Mouse (Mus musculus): Measurements from ENCODE around the gene Iqch. TPM values are rescaled to one million over a fixed set of nuclear protein-coding genes. Genes with fewer than 3 reads are reported as not detected.

The Iqch gene
- polyA plus RNA-seq, 1 experiment from 2014 or later: 0.14 TPM

DNA sequence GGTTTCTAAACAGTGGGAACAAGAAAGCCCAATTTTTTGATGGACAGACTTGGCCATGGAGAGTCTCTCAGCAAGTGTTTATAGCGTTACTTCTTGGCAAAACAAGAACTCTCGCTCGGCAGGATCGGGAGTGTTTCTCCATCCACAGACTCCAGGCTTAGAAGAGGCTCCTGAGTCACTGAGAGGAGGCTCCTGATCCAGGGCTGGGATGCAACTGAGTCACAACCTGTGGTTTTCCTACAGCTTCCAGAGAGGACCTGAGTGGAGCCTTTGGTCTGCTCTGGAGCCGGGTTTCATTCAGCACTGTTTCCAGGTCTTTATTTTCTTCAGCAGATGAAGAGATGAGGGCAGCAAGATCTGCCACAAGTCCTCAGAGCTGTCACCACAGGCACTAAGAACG is 5.7 kb upstream of the Iqch start:
- 75% methylated on average over 6 of the region's 6 CpGs for WGBS

DNA sequence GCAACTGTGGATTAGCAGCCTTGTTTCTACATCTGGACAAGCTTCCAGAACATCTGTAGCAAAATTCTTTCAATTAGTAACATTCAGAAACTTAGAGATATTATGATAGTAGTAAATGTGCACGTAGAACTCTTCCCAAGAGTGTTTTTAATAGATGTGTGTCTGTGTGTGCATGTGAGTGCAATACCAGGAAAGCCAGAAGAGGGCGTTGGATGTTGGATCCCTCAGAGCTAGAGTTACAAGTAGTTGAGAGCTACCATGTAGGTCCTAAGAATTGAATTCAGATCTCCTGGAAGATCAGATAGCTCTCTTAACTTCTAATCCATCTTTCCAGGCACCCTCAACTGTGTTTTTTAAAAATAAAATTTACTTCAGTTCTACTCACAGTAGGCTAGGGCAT is 4.3 kb upstream of the Iqch start:
- Histone ChIP-seq H3K4me3 (ENCODE audit: low read length) (no peak overlapping the region), H3K27ac (ENCODE audit: low read length) (no peak overlapping the region), H3K4me1 (ENCODE audit: control insufficient read depth, insufficient read depth, low read length) (peaks cover 38% of the 10 kb centered on the region), H3K4me2 (ENCODE audit: low read depth, low read length) (no peak overlapping the region), H3K9ac (ENCODE audit: low read length) (no peak overlapping the region), H3K27me3 (ENCODE audit: control insufficient read depth, insufficient read depth, low read length) (no peaks in the 10 kb centered on the region), H3K9me3 (replicated peaks; ENCODE audit: control insufficient read depth, low read length) (no peaks in the 10 kb centered on the region), H3K36me3 (ENCODE audit: control insufficient read depth, insufficient read depth) (no peaks in the 10 kb centered on the region)
- no peak for ATAC-seq (replicated peaks; ENCODE audit: extremely low read depth, insufficient read depth, low FRiP score)
- 76% methylated on average over 2 of the region's 2 CpGs for WGBS

More for the DNA sequence above, 5.7 kb upstream of the Iqch start:
- no peak overlapping the region for H3K4me3 ChIP-seq (ENCODE audit: low read length)
- no peaks in the 10 kb centered on the region for H3K36me3 ChIP-seq (ENCODE audit: control insufficient read depth, insufficient read depth)
- ATAC-seq (replicated peaks; ENCODE audit: extremely low read depth, insufficient read depth, low FRiP score): no peak
- H3K4me1 ChIP-seq (ENCODE audit: control insufficient read depth, insufficient read depth, low read length): peaks cover 50% of the 10 kb centered on the region
- no peaks in the 10 kb centered on the region for H3K27me3 ChIP-seq (ENCODE audit: control insufficient read depth, insufficient read depth, low read length)
- no peak overlapping the region for H3K9ac ChIP-seq (ENCODE audit: low read length)
- H3K4me2 ChIP-seq (ENCODE audit: low read depth, low read length): no peak overlapping the region
- no peak overlapping the region for H3K27ac ChIP-seq (ENCODE audit: low read length)
- H3K9me3 ChIP-seq (replicated peaks; ENCODE audit: control insufficient read depth, low read length): no peaks in the 10 kb centered on the region

DNA sequence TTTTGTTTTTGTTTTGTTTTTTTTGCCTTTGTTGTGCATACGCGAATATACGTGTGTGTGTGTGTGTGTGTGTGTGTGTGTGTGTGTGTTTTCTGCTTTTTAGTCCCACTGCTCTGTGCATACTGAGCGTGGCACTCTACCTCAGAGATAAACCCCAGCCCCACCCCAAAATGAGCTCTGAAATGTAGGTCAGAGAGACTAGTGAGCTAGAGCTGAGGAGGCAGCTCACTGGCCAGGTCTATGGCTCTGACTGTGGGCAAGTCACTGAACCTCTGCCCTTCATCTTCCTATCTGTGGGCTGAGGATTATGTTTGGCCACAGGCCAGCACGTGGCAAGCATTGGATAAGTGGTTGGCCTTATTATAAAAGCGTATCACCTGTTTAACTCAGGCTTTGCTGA is 1.6 kb upstream of the Iqch start:
- 42% methylated on average over 6 of the region's 6 CpGs for WGBS

DNA sequence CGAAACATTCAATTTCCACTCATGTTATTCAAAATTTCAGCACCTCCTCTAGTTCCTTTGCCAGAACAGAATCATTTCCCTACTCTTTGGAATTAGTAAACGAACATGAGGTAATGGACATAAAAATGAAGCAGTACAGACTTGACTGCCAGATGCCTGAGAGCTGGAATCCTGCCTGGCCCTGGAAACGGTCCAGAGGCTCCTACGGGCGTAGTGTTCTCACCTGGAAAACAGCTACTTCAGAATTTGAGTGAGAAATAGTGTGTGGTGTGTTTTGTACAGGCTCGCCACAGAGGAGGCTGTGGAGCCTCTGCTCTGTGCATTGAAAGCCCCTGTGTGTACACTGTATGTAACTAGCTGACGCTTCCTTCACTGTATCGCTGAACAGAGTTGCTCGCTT is 5.6 kb downstream of the Iqch start:
- no peak for ATAC-seq (replicated peaks; ENCODE audit: extremely low read depth, insufficient read depth, low FRiP score)
- 57% methylated on average over 9 of the region's 9 CpGs for WGBS
- no peak overlapping the region for H3K4me3 ChIP-seq (ENCODE audit: low read length)
- no peaks in the 10 kb centered on the region for H3K36me3 ChIP-seq (ENCODE audit: control insufficient read depth, insufficient read depth)
- no peak overlapping the region for H3K9ac ChIP-seq (ENCODE audit: low read length)
- no peak overlapping the region for H3K4me2 ChIP-seq (ENCODE audit: low read depth, low read length)
- no peak overlapping the region for H3K27ac ChIP-seq (ENCODE audit: low read length)
- no peaks in the 10 kb centered on the region for H3K9me3 ChIP-seq (replicated peaks; ENCODE audit: control insufficient read depth, low read length)
- peaks cover 5% of the 10 kb centered on the region; the same call in 1 of the 2 replicates for H3K4me1 ChIP-seq (ENCODE audit: control insufficient read depth, insufficient read depth, low read length)
- H3K27me3 ChIP-seq (ENCODE audit: control insufficient read depth, insufficient read depth, low read length): no peaks in the 10 kb centered on the region

More for the DNA sequence above, 1.6 kb upstream of the Iqch start:
- no peak for ATAC-seq (replicated peaks; ENCODE audit: extremely low read depth, insufficient read depth, low FRiP score)
- Histone ChIP-seq H3K36me3 (ENCODE audit: control insufficient read depth, insufficient read depth) (no peaks in the 10 kb centered on the region), H3K4me3 (ENCODE audit: low read length) (peak overlapping the region; percentile 86), H3K9ac (ENCODE audit: low read length) (no peak overlapping the region), H3K27me3 (ENCODE audit: control insufficient read depth, insufficient read depth, low read length) (no peaks in the 10 kb centered on the region), H3K9me3 (replicated peaks; ENCODE audit: control insufficient read depth, low read length) (no peaks in the 10 kb centered on the region), H3K4me1 (ENCODE audit: control insufficient read depth, insufficient read depth, low read length) (peaks cover 17% of the 10 kb centered on the region), H3K27ac (ENCODE audit: low read length) (peak overlapping the region; percentile 43; the same call in 1 of the 2 replicates), H3K4me2 (ENCODE audit: low read depth, low read length) (peak overlapping the region; percentile 75)

DNA sequence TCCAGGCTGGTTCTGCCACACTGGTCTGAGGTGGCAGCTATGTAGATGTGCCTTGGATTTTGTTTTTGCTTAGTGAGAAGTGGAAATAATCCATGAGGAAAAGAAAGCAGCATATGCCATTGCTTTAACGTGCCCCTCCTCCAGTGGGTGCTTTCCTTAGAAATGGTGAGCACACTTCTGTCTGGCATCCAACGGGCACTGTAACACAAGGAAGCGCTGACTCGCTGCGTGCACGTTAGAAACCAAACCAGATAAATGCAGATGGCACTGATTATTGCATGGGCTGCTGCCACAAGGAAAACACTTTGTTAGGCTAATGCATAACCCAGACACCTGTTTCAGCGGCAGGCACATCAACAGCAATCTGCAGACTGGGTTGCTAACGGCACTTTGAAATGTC is 6.6 kb downstream of the Iqch start:
- H3K9me3 ChIP-seq (replicated peaks; ENCODE audit: control insufficient read depth, low read length): no peaks in the 10 kb centered on the region
- no peak overlapping the region for H3K27ac ChIP-seq (ENCODE audit: low read length)
- peaks cover 5% of the 10 kb centered on the region; the same call in 1 of the 2 replicates for H3K4me1 ChIP-seq (ENCODE audit: control insufficient read depth, insufficient read depth, low read length)
- no peaks in the 10 kb centered on the region for H3K36me3 ChIP-seq (ENCODE audit: control insufficient read depth, insufficient read depth)
- ATAC-seq (replicated peaks; ENCODE audit: extremely low read depth, insufficient read depth, low FRiP score): no peak
- no peaks in the 10 kb centered on the region for H3K27me3 ChIP-seq (ENCODE audit: control insufficient read depth, insufficient read depth, low read length)
- H3K4me2 ChIP-seq (ENCODE audit: low read depth, low read length): no peak overlapping the region
- no peak overlapping the region for H3K4me3 ChIP-seq (ENCODE audit: low read length)
- 86% methylated on average over 8 of the region's 8 CpGs for WGBS
- no peak overlapping the region for H3K9ac ChIP-seq (ENCODE audit: low read length)

DNA sequence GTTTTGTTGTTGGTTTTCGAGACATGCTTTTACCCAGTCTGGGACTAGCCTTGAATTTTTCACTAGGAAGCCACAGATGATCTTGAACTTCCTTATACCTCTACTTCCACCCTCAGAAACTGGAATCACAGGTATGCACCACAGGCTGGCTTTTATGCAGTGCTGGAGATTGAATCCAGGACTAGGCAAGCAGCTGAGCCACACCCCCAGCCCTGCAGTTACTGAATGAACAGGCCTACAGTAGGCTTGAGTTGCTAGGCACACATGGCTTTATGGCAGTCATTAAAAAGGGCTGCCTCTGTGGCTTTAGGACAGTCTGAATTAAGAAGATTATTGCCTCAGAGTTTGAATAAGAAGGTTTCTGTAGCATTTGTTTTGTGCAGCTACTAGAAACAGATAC is 7.3 kb downstream of the Iqch start:
- 95% methylated on average over 1 of the region's 1 CpGs for WGBS
- H3K27me3 ChIP-seq (ENCODE audit: control insufficient read depth, insufficient read depth, low read length): no peaks in the 10 kb centered on the region
- H3K9me3 ChIP-seq (replicated peaks; ENCODE audit: control insufficient read depth, low read length): no peaks in the 10 kb centered on the region

DNA sequence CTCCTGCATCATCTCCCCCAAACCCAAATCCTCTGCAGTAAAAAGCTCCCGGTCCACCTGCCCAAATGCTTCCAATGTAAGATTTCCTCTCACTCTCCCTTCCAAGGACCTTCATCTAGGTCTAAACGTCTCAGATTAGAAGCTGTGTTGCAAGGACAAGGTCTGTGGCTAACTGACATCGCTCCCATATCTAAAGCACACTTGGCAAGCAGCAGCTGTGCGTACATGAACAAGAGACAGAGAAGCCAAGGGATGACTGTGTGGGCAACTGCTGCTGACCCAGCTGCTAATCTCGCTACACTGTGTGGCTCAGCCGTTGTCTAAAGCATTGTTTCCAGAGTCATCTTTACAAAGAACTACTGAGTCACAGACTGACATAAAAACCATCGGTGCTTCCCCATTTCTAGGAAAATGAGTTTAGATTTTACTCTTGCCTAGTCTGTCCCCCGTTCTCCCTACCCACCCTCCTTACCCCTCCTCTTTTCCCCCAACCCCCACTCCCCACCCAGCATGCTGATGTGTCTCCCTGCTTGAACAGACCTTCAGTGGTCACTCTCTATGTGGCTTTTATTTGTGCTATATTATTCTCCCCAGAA is 10.5 kb downstream of the Iqch start:
- H3K36me3 ChIP-seq (ENCODE audit: control insufficient read depth, insufficient read depth): no peaks in the 10 kb centered on the region
- no peaks in the 10 kb centered on the region for H3K27me3 ChIP-seq (ENCODE audit: control insufficient read depth, insufficient read depth, low read length)
- H3K4me1 ChIP-seq (ENCODE audit: control insufficient read depth, insufficient read depth, low read length): peaks cover 4% of the 10 kb centered on the region; the same call in 1 of the 2 replicates
- H3K9ac ChIP-seq (ENCODE audit: low read length): no peak overlapping the region
- no peak overlapping the region for H3K4me3 ChIP-seq (ENCODE audit: low read length)
- no peak overlapping the region for H3K4me2 ChIP-seq (ENCODE audit: low read depth, low read length)
- H3K27ac ChIP-seq (ENCODE audit: low read length): no peak overlapping the region
- no peak for ATAC-seq (replicated peaks; ENCODE audit: extremely low read depth, insufficient read depth, low FRiP score)
- WGBS: 75% methylated on average over 8 of the region's 8 CpGs
- H3K9me3 ChIP-seq (replicated peaks; ENCODE audit: control insufficient read depth, low read length): no peaks in the 10 kb centered on the region

More for the DNA sequence above, 7.3 kb downstream of the Iqch start:
- Histone ChIP-seq H3K36me3 (ENCODE audit: control insufficient read depth, insufficient read depth) (no peaks in the 10 kb centered on the region), H3K4me2 (ENCODE audit: low read depth, low read length) (no peak overlapping the region), H3K4me3 (ENCODE audit: low read length) (no peak overlapping the region), H3K4me1 (ENCODE audit: control insufficient read depth, insufficient read depth, low read length) (peaks cover 5% of the 10 kb centered on the region; the same call in 1 of the 2 replicates), H3K9ac (ENCODE audit: low read length) (no peak overlapping the region), H3K27ac (ENCODE audit: low read length) (no peak overlapping the region)
- ATAC-seq (replicated peaks; ENCODE audit: extremely low read depth, insufficient read depth, low FRiP score): no peak

DNA sequence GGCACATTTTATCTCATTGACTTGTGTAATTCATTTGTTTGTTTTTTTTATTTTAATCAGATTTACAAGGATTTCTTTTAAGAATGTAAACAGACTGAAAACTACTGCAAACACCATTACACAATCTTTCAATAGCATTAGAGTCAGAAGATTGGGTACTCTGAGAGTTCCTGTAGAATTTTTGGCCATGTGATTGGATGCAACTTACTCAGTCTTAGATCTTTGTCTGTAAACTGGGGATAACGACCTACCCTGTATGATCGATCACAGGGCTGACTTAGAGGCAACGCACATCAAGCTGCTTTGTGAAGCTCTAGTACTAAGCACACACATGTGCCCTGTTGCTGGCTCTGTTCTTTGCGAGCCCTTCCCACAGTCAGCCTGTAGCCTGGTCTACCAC is 11.7 kb downstream of the Iqch start:
- Histone ChIP-seq H3K4me1 (ENCODE audit: control insufficient read depth, insufficient read depth, low read length) (no peaks in the 10 kb centered on the region), H3K36me3 (ENCODE audit: control insufficient read depth, insufficient read depth) (no peaks in the 10 kb centered on the region), H3K4me2 (ENCODE audit: low read depth, low read length) (no peak overlapping the region), H3K27ac (ENCODE audit: low read length) (no peak overlapping the region), H3K9ac (ENCODE audit: low read length) (no peak overlapping the region), H3K27me3 (ENCODE audit: control insufficient read depth, insufficient read depth, low read length) (no peaks in the 10 kb centered on the region), H3K4me3 (ENCODE audit: low read length) (no peak overlapping the region), H3K9me3 (replicated peaks; ENCODE audit: control insufficient read depth, low read length) (no peaks in the 10 kb centered on the region; the same call in 1 of the 2 replicates)
- ATAC-seq (replicated peaks; ENCODE audit: extremely low read depth, insufficient read depth, low FRiP score): no peak
- WGBS: 91% methylated on average over 4 of the region's 4 CpGs

DNA sequence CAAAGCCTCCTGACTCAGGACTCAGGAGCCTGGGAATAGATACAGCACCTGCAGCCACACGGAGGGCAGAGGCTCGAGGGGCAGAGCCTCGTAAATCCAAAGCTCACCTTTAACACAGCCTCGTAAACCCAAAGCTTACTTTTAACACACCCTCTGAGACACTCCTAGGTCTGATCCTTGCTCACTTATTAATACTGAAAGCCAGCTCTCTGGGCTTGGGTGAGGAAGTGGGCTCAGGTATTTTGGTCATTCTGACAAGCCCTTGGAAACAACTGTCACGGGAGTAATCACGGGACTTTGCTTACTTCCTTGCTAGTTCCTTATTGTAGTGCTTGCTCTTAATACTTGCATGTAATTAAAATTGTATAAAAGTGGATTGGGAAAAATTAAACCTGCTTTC is 13.1 kb downstream of the Iqch start:
- H3K4me2 ChIP-seq (ENCODE audit: low read depth, low read length): no peak overlapping the region
- no peak for ATAC-seq (replicated peaks; ENCODE audit: extremely low read depth, insufficient read depth, low FRiP score)
- no peaks in the 10 kb centered on the region for H3K36me3 ChIP-seq (ENCODE audit: control insufficient read depth, insufficient read depth)
- WGBS: 70% methylated on average over 6 of the region's 6 CpGs
- H3K4me1 ChIP-seq (ENCODE audit: control insufficient read depth, insufficient read depth, low read length): no peaks in the 10 kb centered on the region
- no peak overlapping the region for H3K4me3 ChIP-seq (ENCODE audit: low read length)
- no peaks in the 10 kb centered on the region for H3K27me3 ChIP-seq (ENCODE audit: control insufficient read depth, insufficient read depth, low read length)
- no peak overlapping the region for H3K27ac ChIP-seq (ENCODE audit: low read length)
- no peak overlapping the region for H3K9ac ChIP-seq (ENCODE audit: low read length)
- H3K9me3 ChIP-seq (replicated peaks; ENCODE audit: control insufficient read depth, low read length): no peaks in the 10 kb centered on the region; the same call in 1 of the 2 replicates
